Mouse (Mus musculus) embryo, embryonic 9.5 days (tissue): ENCODE measurements around the gene Mrm1.

Experiments used
- DNase-seq: peaks from one replicate; pipeline ENCODE4 v3.0.0-alpha.2; 2017; ENCODE audit errors: extremely low spot score

Mrm1 gene

GRCm38 (mm10) chr11:84813724-84814510 lies 5.4 kb downstream of the Mrm1 start:
- DNase-seq = peak; percentile 88

DNA sequence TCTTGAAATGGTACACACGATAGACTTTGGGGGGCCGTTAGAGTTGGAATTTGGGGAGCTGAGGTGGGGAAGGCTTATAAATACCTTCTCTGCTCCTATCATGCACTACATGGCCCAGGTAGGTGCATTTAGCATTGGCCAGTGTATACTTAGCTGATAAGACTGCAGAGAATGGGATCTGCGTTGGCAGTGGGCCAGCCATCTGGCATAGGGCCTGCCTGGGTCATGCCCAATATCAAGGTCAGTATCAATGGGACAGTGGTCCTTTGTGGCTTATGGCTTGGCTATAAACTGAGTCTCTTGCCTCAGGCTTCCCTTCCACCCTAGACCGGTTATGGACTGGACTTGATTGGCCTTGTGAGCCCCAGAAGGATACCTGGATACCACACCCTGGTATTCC lies 14.9 kb downstream of the Mrm1 start:
- no peak for DNase-seq

GRCm38 (mm10) chr11:84797627-84798353 lies 21.5 kb downstream of the Mrm1 start:
- peak; percentile 86 for DNase-seq

DNA sequence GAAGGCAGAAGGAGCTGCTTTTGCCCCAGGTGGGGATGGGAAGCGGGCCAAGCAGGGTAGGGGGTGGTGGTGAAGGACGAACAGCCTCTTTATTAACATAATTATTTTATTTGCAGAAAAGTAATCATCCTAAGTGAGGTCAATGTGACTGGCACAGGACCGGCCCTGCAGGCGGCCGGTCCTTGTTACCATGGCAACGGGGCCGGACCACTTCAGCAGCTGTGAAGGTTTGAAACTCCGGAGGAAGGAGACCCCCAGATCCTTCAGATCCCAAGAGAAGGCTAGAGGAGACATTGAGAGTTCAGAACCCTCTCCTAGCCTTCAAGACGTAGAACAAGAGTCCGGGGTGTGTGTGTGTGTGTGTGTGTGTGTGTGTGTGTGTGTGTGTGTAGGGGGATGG lies 22.3 kb downstream of the Mrm1 start:
- peak; percentile 19 for DNase-seq

GRCm38 (mm10) chr11:84794496-84795113 lies 24.7 kb downstream of the Mrm1 start:
- peak; percentile 86 for DNase-seq

- DNase-seq = no peak
Measured at GRCm38 (mm10) chr11:84793545-84793944, 25.8 kb downstream of the Mrm1 start.

DNA sequence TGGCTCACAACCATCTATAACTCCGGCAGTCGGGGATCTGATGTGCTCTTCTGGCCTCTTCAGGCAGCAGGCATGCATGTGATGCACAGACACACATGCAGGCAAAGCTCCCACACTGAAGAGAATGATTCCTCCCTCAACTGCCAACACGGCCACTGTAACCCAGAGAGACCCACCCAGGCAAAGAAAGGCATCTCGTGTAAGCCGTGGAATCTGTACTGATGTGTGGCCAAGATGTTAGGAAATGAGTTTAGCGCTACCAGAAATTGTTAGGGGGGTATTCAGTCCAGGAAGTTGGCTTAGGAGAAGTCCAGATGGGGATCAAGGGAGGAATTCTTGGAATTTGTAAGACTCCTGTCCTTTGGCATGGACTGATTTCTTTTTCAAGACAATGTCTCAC lies 28.9 kb downstream of the Mrm1 start:
- DNase-seq = no peak

DNA sequence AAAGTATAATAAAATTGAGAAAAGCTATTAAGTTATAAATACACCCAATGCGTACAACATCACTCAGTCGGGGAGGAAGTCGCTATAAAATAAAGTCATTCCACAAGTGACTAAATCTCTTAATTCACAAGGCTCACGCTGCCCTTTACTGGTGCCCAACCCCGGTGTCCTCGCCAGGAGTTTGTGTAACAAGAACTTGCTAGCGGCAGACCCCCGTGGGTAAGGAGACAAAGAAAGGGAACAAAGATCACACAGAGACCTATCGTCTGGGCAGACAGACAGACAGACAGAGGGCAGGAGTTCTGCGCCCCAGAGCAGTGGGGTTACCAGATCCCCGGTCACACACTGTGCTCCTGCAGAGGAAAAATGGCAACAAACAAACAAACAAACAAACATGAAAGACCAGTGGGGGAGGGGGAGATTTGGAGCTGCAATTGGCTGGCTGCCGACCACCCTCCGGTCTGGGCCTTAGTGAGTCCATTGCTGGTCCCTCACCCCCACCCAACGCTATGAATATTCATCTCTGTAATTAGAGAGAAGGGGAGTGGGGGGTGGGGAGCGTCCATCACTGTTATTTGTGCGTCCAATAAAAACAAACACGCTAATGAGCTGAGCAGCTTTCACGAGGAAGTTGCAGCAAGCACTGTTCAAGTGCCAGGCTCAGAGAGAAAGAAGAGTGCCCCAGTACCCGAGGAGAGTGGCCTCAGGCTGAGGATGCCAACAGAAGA lies 39.0 kb downstream of the Mrm1 start:
- DNase-seq = no peak

DNA sequence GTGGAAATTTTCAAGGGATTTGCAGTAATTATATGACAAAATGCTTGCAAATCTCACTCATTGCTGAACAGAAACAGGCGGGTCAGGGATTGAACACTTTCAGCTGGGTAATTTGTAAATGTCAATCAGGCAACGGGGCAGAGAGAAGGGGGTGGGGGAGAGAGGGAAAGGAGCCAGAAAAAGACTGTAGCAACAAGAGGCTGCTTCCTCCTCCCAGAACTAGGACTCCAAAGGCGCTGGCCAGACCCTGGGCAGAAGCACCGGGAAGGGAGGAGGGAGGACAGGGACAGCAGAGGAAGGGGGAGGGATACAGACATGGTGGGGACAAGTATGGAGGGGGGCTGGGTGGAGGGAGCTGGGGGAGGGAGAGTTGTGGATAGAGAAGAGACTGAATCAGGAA lies 43.8 kb downstream of the Mrm1 start:
- peak; percentile 44 for DNase-seq

DNA sequence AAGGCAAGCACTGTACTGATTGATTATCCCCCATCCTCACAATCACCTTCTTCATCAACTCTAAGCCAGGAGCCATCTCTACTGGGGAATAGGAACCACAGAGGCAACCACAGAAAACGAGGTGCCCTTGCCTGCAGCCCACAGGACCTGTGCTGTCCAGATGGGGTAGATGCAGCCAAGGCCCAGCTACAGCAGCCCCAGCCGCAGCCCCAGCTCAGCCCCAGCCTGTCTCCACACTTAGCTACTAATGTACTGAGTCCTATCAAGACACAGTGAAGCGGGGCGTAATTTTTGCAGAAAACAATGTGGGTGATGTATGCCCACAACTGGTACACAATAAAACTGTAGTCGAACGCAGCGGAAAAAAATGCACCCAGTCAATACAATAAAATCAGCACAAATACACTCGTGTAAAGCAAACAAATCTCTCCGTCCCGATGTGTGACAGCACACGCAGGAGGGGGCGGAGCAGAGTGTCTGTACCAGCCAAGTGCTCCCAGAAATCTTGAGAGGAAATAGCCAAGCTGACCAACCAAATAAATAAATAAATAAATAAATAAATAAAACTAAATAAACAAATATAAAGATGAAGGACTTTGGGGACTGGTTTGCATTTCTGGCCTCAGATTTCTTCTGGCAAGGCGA lies 44.3 kb downstream of the Mrm1 start:
- no peak for DNase-seq

GRCm38 (mm10) chr11:84767898-84768297 lies 51.4 kb downstream of the Mrm1 start:
- DNase-seq = no peak

DNA sequence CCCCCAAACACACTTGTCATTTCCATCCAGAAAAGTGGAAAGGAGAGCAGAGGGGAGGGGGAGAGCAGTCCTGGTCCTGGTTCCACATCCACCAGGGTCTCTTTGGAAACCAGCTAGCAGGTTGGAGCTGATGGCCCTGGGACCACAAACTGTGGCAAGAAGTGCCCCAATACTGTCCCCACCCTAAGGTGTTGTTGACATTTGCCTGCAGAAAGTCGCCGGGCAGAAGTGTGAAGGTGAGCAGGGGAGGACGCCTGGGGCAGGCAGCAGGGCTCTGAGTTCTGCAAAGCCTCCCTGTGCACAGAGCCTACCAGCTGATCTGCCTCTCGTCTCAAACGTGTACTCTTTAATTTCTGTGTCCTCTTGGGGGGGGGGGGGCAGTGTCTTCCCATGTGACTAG lies 54.2 kb downstream of the Mrm1 start:
- DNase-seq = no peak

DNA sequence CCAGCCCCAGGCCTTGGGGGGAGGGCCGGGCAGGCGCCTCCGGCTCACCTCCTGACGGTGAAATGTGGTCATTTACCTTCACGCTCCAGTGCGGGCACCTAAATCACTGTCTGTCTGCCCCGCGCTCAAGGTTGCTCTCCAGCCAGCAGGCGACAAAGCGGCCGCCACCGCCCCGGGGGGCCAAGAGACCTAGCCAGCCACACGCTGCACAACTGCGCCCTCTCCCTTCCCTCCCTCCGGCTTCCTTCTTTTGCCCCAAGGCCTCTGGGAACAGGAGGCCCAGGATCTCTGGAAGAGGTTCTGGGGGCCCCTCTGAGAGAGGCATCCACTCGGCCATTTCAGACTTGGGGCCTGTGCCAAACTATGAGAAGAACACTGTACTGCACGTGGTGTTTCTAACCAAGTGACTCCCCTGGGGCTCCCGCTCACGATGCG lies 54.8 kb downstream of the Mrm1 start:
- peak; percentile 29 for DNase-seq

GRCm38 (mm10) chr11:84764116-84764515 lies 55.2 kb downstream of the Mrm1 start:
- no peak for DNase-seq
